ENCODE assay signal across 19 mouse cellular contexts in genomic region chr1:133018580-133018979, GRCm38 (mm10).
"Had no signal": no experiment of that assay in that cellular context is flagged by ENCODE, and none has a peak within 500 bp of the region (broad histone marks: within the 10 kb centered on the region; RNA-seq: fewer than 3 reads in every experiment).

No protein-coding gene starts in this region.

- H3K4me3 ChIP-seq: kidney, embryonic 15.5 days; limb, embryonic 12.5 days; limb, embryonic 15.5 days; lung, embryonic 15.5 days; midbrain, embryonic 12.5 days; myocyte; neural tube, embryonic 13.5 days had no signal

- H3K27me3 ChIP-seq: kidney, embryonic 15.5 days; limb, embryonic 12.5 days; limb, embryonic 15.5 days; lung, embryonic 15.5 days; midbrain, embryonic 12.5 days; neural tube, embryonic 13.5 days had no signal

- H3K9me3 ChIP-seq: kidney, embryonic 15.5 days; limb, embryonic 12.5 days; limb, embryonic 15.5 days; lung, embryonic 15.5 days; midbrain, embryonic 12.5 days; neural tube, embryonic 13.5 days had no signal

- H3K4me1 ChIP-seq: kidney, embryonic 15.5 days; limb, embryonic 12.5 days; lung, embryonic 15.5 days; midbrain, embryonic 12.5 days; neural tube, embryonic 13.5 days had no signal

- H3K4me2 ChIP-seq: kidney, embryonic 15.5 days; limb, embryonic 12.5 days; limb, embryonic 15.5 days; liver, embryonic 11.5 days; lung, embryonic 15.5 days; midbrain, embryonic 12.5 days; neural tube, embryonic 13.5 days had no signal

- H3K27ac ChIP-seq: kidney, embryonic 15.5 days; limb, embryonic 12.5 days; limb, embryonic 15.5 days; liver, embryonic 14.5 days; lung, embryonic 15.5 days; midbrain, embryonic 12.5 days; neural tube, embryonic 13.5 days had no signal

- DNase-seq: kidney, adult 8-10 months; kidney, postnatal 10 days; kidney, postnatal 36 days; left cerebral cortex, postnatal 4 days; lung, adult 18-20 months; lung, postnatal 10 days; lung, postnatal 36 days; thymus, adult 18-20 months; thymus, postnatal 36 days had no signal

- ATAC-seq: midbrain, embryonic 16.5 days had no signal

- H3K9ac ChIP-seq: kidney, embryonic 15.5 days; limb, embryonic 12.5 days; limb, embryonic 15.5 days; liver, embryonic 14.5 days; lung, embryonic 15.5 days; midbrain, embryonic 12.5 days; neural tube, embryonic 13.5 days had no signal
